Mouse (Mus musculus): ENCODE results near the gene Ugt1a1.

- no peak for TF ChIP-seq CTCF (IDR thresholded peaks at IDR 0.05; ENCODE audit: control insufficient read depth, insufficient read depth, low read length)
- TF ChIP-seq POLR2A (IDR thresholded peaks at IDR 0.05; ENCODE audit: borderline replicate concordance, control insufficient read depth, low read depth, low read length), result no peak
Measured at GRCm38 (mm10) chr1:88217144-88217543, 5.4 kb downstream of the Ugt1a1 start.
